Mouse (Mus musculus) right cerebral cortex, adult 18-20 months (tissue): Measurements from ENCODE around the gene Ntmt1.
A peak's percentile ranks its signal among the peaks of the same experiment; 100 is the strongest.

Source experiments
- DNase-seq: peaks from one replicate; pipeline ENCODE4 v3.0.0; 2022; ENCODE audit warnings: mixed read lengths

Gene Ntmt1

GRCm38 (mm10) chr2:30807648-30808295 lies at the start of gene Ntmt1:
Gene Ntmt1 (plus strand): TSS chr2:30807826.
- peak; percentile 99 for DNase-seq

GRCm38 (mm10) chr2:30758341-30759087 lies 49.1 kb upstream of the Ntmt1 start:
- peak; percentile 56 for DNase-seq

GRCm38 (mm10) chr2:30759088-30759374 lies 48.6 kb upstream of the Ntmt1 start:
- no peak for DNase-seq

GRCm38 (mm10) chr2:30759442-30759841 lies 48.2 kb upstream of the Ntmt1 start:
- no peak for DNase-seq

- DNase-seq, result no peak
These were observed 47.6 kb upstream of the Ntmt1 start for GRCm38 (mm10) chr2:30759858-30760547.

- DNase-seq, result no peak
These were observed 46.9 kb upstream of the Ntmt1 start for GRCm38 (mm10) chr2:30760706-30761105.

GRCm38 (mm10) chr2:30766446-30766845 lies 41.2 kb upstream of the Ntmt1 start:
- no peak for DNase-seq

GRCm38 (mm10) chr2:30767626-30768240 lies 39.9 kb upstream of the Ntmt1 start:
- DNase-seq, result no peak

GRCm38 (mm10) chr2:30768529-30768928 lies 39.1 kb upstream of the Ntmt1 start:
- DNase-seq, result no peak

- no peak for DNase-seq
These were observed 38.4 kb upstream of the Ntmt1 start for GRCm38 (mm10) chr2:30769187-30769586.

GRCm38 (mm10) chr2:30771368-30771805 lies 36.2 kb upstream of the Ntmt1 start:
- DNase-seq, result peak; percentile 38

GRCm38 (mm10) chr2:30771806-30772460 lies 35.7 kb upstream of the Ntmt1 start:
- peak; percentile 88 for DNase-seq

GRCm38 (mm10) chr2:30772581-30773312 lies 34.9 kb upstream of the Ntmt1 start:
- DNase-seq, result no peak

GRCm38 (mm10) chr2:30773313-30774005 lies 34.2 kb upstream of the Ntmt1 start:
- DNase-seq, result no peak

GRCm38 (mm10) chr2:30775955-30776354 lies 31.7 kb upstream of the Ntmt1 start:
- DNase-seq, result no peak

- no peak for DNase-seq
These were observed 30.4 kb upstream of the Ntmt1 start for GRCm38 (mm10) chr2:30777266-30777665.

GRCm38 (mm10) chr2:30778235-30778634 lies 29.4 kb upstream of the Ntmt1 start:
- DNase-seq, result no peak

GRCm38 (mm10) chr2:30779241-30779640 lies 28.4 kb upstream of the Ntmt1 start:
- DNase-seq, result no peak

GRCm38 (mm10) chr2:30782312-30783290 lies 25.0 kb upstream of the Ntmt1 start:
- DNase-seq, result no peak

- DNase-seq, result peak; percentile 81
These were observed 24.3 kb upstream of the Ntmt1 start for GRCm38 (mm10) chr2:30783346-30783745.
